Mouse (Mus musculus) spleen, adult 2 months (tissue): ENCODE measurements at regions not wholly inside any gene's neighbourhood (a gene's known extent, or its start where the extent isn't known, plus 50 kb on each side); places are given as distances from the start of the nearest gene placed in this dataset.

ENCODE experiments used
- DNase-seq, 2 experiments: peaks; one replicate each; pipeline versions ENCODE4 v3.0.0 to v3.0.0-alpha.2; 2012 to 2021; ENCODE audit warnings: low spot score in 2 of 2, low read depth in 1 of 2
- H3K27ac ChIP-seq: fragments of 200-500 bp; 2 replicates; pipeline ENCODE4 v1.5.1; 2012; ENCODE audit warnings: low read length, inconsistent platforms; ENCODE audit not compliant: insufficient read depth
- H3K27me3 ChIP-seq: fragments of 200-500 bp; 2 replicates; pipeline ENCODE4 v1.6.1; 2012; ENCODE audit warnings: mild to moderate bottlenecking, moderate library complexity, low read length, inconsistent platforms; ENCODE audit not compliant: control insufficient read depth, insufficient read depth
- H3K36me3 ChIP-seq: fragments of 200-500 bp; 2 replicates; pipeline ENCODE4 v1.6.1; 2012; ENCODE audit warnings: mild to moderate bottlenecking, low read length, inconsistent platforms; ENCODE audit not compliant: control insufficient read depth, insufficient read depth
- H3K4me1 ChIP-seq: fragments of 200-500 bp; 2 replicates; pipeline ENCODE4 v1.6.1; 2011; ENCODE audit warnings: inconsistent platforms; ENCODE audit not compliant: control insufficient read depth, insufficient read depth, insufficient read length
- H3K4me3 ChIP-seq: fragments of 200-500 bp; 2 replicates; pipeline ENCODE4 v1.5.1; 2011; ENCODE audit warnings: mild to moderate bottlenecking, inconsistent platforms; ENCODE audit not compliant: insufficient read depth, insufficient read length; ENCODE audit errors: extremely low read depth
- CTCF ChIP-seq: fragments of 200-500 bp; IDR thresholded peaks from 2 replicates; pipeline ENCODE4 v1.5.1; 2011; ENCODE audit warnings: mild to moderate bottlenecking, inconsistent platforms; ENCODE audit not compliant: insufficient read depth, insufficient read length, insufficient replicate concordance; ENCODE audit errors: extremely low read depth
- POLR2A ChIP-seq: fragments of 200-500 bp; IDR thresholded peaks from 2 replicates; pipeline ENCODE4 v1.6.1; 2011; ENCODE audit warnings: low read depth, low read length, inconsistent platforms
- WGBS: fragments of 180-500 bp; shearing (Covaris S2); methylation state at CpG from one replicate; pipeline ENCODE4 v1.1.7; 2018; 5-methylcytosine and 5-hydroxymethylcytosine counted together

- DNase-seq: no peak
- no peak overlapping the region for H3K27ac ChIP-seq
- WGBS: 91% methylated on average over 5 of the region's 5 CpGs
- no peaks in the 10 kb centered on the region for H3K27me3 ChIP-seq
- no peaks in the 10 kb centered on the region for H3K36me3 ChIP-seq
- no peak for TF ChIP-seq CTCF
- TF ChIP-seq POLR2A: no peak
- H3K4me1 ChIP-seq: no peaks in the 10 kb centered on the region
- no peak overlapping the region for H3K4me3 ChIP-seq
Observed at GRCm38 (mm10) chr7:133503946-133504345, 98.0 kb downstream of the Tex36 start.

- Histone ChIP-seq H3K27ac (no peak overlapping the region), H3K4me1 (no peaks in the 10 kb centered on the region), H3K27me3 (no peaks in the 10 kb centered on the region), H3K36me3 (no peaks in the 10 kb centered on the region), H3K4me3 (no peak overlapping the region)
- no peak for TF ChIP-seq CTCF
- no peak for DNase-seq
- WGBS: 83% methylated on average over 4 of the region's 4 CpGs
Observed at GRCm38 (mm10) chr7:133502731-133503130, 99.2 kb downstream of the Tex36 start.

GRCm38 (mm10) chr7:133497551-133497950 lies 104.4 kb downstream of the Tex36 start:
- TF ChIP-seq CTCF (no peak), POLR2A (no peak)
- WGBS: 93% methylated on average over 3 of the region's 3 CpGs
- Histone ChIP-seq H3K4me1 (no peaks in the 10 kb centered on the region), H3K36me3 (no peaks in the 10 kb centered on the region), H3K4me3 (no peak overlapping the region), H3K27ac (no peak overlapping the region), H3K27me3 (no peaks in the 10 kb centered on the region)
- no peak for DNase-seq

- Histone ChIP-seq H3K36me3 (no peaks in the 10 kb centered on the region), H3K4me1 (no peaks in the 10 kb centered on the region), H3K27ac (no peak overlapping the region), H3K27me3 (no peaks in the 10 kb centered on the region), H3K4me3 (no peak overlapping the region)
- 83% methylated on average over 8 of the region's 8 CpGs for WGBS
- DNase-seq: no peak
- TF ChIP-seq CTCF (no peak), POLR2A (no peak)
Observed at GRCm38 (mm10) chr7:133494982-133495550, 106.9 kb downstream of the Tex36 start.

GRCm38 (mm10) chr7:133494256-133494981 lies 107.5 kb downstream of the Tex36 start:
- Histone ChIP-seq H3K27ac (no peak overlapping the region), H3K4me1 (no peaks in the 10 kb centered on the region), H3K27me3 (no peaks in the 10 kb centered on the region), H3K36me3 (no peaks in the 10 kb centered on the region), H3K4me3 (no peak overlapping the region)
- WGBS: 73% methylated on average over 10 of the region's 10 CpGs
- DNase-seq: no peak
- no peak for TF ChIP-seq CTCF
- no peak for TF ChIP-seq POLR2A

GRCm38 (mm10) chr7:133492626-133493025 lies 109.3 kb downstream of the Tex36 start:
- no peak overlapping the region for H3K27ac ChIP-seq
- no peak for TF ChIP-seq POLR2A
- no peak for TF ChIP-seq CTCF
- no peak for DNase-seq
- H3K27me3 ChIP-seq: no peaks in the 10 kb centered on the region
- WGBS: 52% methylated on average over 6 of the region's 6 CpGs
- no peaks in the 10 kb centered on the region for H3K4me1 ChIP-seq
- no peak overlapping the region for H3K4me3 ChIP-seq
- no peaks in the 10 kb centered on the region for H3K36me3 ChIP-seq

- no peak for DNase-seq
- Histone ChIP-seq H3K27ac (no peak overlapping the region), H3K4me3 (no peak overlapping the region), H3K27me3 (no peaks in the 10 kb centered on the region), H3K4me1 (no peaks in the 10 kb centered on the region), H3K36me3 (no peaks in the 10 kb centered on the region)
- 61% methylated on average over 7 of the region's 7 CpGs for WGBS
- TF ChIP-seq CTCF (no peak), POLR2A (no peak)
Observed at GRCm38 (mm10) chr7:133487887-133488630, 113.9 kb downstream of the Tex36 start.
